Mouse (Mus musculus): ENCODE results near the gene Itga2b.
A peak's percentile ranks its signal among the peaks of the same experiment; 100 is the strongest.

Itga2b gene

GRCm38 (mm10) chr11:102435754-102436470 lies 34.0 kb downstream of the Itga2b start:
- no peak for DNase-seq (ENCODE audit: low spot score)

- no peak for DNase-seq (ENCODE audit: low spot score)
These were observed 34.9 kb downstream of the Itga2b start for GRCm38 (mm10) chr11:102434816-102435705.

- DNase-seq (ENCODE audit: low spot score): peak; percentile 87
These were observed 35.5 kb downstream of the Itga2b start for GRCm38 (mm10) chr11:102434406-102434805.

GRCm38 (mm10) chr11:102433866-102434265 lies 36.1 kb downstream of the Itga2b start:
- no peak for DNase-seq (ENCODE audit: low spot score)

- no peak for DNase-seq (ENCODE audit: low spot score)
These were observed 37.0 kb downstream of the Itga2b start for GRCm38 (mm10) chr11:102432896-102433295.

GRCm38 (mm10) chr11:102432115-102432843 lies 37.6 kb downstream of the Itga2b start:
- DNase-seq (ENCODE audit: low spot score): peak; percentile 63

GRCm38 (mm10) chr11:102431728-102432114 lies 38.2 kb downstream of the Itga2b start:
- DNase-seq (ENCODE audit: low spot score): no peak

- peak; percentile 86 for DNase-seq (ENCODE audit: low spot score)
These were observed 38.8 kb downstream of the Itga2b start for GRCm38 (mm10) chr11:102431018-102431645.

GRCm38 (mm10) chr11:102430121-102431017 lies 39.6 kb downstream of the Itga2b start, which contains the start of gene Grn:
Grn (plus strand) TSS chr11:102430315.
- DNase-seq (ENCODE audit: low spot score): peak; percentile 97

GRCm38 (mm10) chr11:102429551-102429950 lies 40.4 kb downstream of the Itga2b start:
- no peak for DNase-seq (ENCODE audit: low spot score)

GRCm38 (mm10) chr11:102428981-102429540 lies 40.9 kb downstream of the Itga2b start:
- no peak for DNase-seq (ENCODE audit: low spot score)

- peak; percentile 75 for DNase-seq (ENCODE audit: low spot score)
These were observed 44.2 kb downstream of the Itga2b start for GRCm38 (mm10) chr11:102425555-102426316.

GRCm38 (mm10) chr11:102424666-102425065 lies 45.3 kb downstream of the Itga2b start:
- no peak for DNase-seq (ENCODE audit: low spot score)

GRCm38 (mm10) chr11:102421559-102421958 lies 48.4 kb downstream of the Itga2b start:
- no peak for DNase-seq (ENCODE audit: low spot score)

- DNase-seq (ENCODE audit: low spot score): no peak
These were observed 51.0 kb downstream of the Itga2b start for GRCm38 (mm10) chr11:102418887-102419286.

- no peak for DNase-seq (ENCODE audit: low spot score)
These were observed 52.8 kb downstream of the Itga2b start for GRCm38 (mm10) chr11:102417160-102417559.

- DNase-seq (ENCODE audit: low spot score): no peak
These were observed 54.7 kb downstream of the Itga2b start for GRCm38 (mm10) chr11:102415034-102415802.

GRCm38 (mm10) chr11:102413059-102413458 lies 56.9 kb downstream of the Itga2b start:
- DNase-seq (ENCODE audit: low spot score): no peak

GRCm38 (mm10) chr11:102411704-102412103 lies 58.2 kb downstream of the Itga2b start:
- DNase-seq (ENCODE audit: low spot score): peak; percentile 93
